Mouse (Mus musculus) erythroid progenitor cell, adult 5-6 weeks (primary cell): ENCODE data around the gene Wdr81. TPM values are rescaled to one million over a fixed set of nuclear protein-coding genes. Genes with fewer than 3 reads are reported as not detected.
"Not testable (repeated sequence)": the region's sequence is repeated elsewhere in the genome, so short reads cannot be mapped to it uniquely, and the experiment has no call there.

ENCODE experiments used
- ATAC-seq: replicated peaks from 2 replicates; pipeline ENCODE4 v1.8.0; 2016; ENCODE audit warnings: moderate number of reproducible peaks, mild to moderate bottlenecking, moderate TSS enrichment, inconsistent platforms; ENCODE audit not compliant: poor library complexity, low FRiP score, severe bottlenecking
- total RNA-seq, 2 experiments: library from RNA; stranded (forward) in 1 of 2; stranded (reverse) in 1 of 2; fragments of 150-400 nt in 1 of 2; fragments of 186-747, 209-891 nt in 1 of 2; gene quantifications; 2 replicates each; pipeline versions ENCODE4 v1.2.3 to v1.2.4; 2015 to 2017; ENCODE audit warnings: low replicate concordance in 2 of 2

The Wdr81 gene
- total RNA-seq, 2 experiments from 2014 or later, result 39.0 to 48.8 TPM

DNA sequence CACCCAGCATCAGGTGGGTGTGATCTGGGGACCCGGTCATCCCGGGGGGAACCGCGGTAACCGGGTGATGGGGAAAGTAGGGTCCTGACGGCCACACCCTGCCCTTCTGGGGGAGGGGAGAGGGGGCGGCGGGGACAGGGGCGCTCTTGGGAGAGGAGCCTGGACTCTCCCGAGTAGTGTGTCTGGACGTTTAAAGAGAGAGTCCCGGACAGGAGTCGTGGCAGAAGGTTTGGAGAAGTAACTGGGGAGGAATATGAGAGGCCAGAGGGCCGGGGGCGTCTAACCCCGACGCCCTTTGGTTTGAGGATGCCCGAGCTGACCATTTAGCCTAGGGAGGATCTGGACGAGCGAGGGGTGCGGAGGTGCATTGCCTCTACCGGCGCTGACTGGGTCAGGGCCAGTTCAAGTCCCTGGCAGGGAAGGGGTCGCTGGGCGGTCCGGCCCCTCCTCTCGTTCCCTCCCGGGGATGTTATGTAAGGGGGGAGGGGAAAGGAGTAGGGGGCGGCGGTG, 7.3 kb upstream of the Wdr81 start:
- ATAC-seq, result no peak

- peak; percentile 78 for ATAC-seq
Measured at GRCm38 (mm10) chr11:75460844-75461742, 6.6 kb upstream of the Wdr81 start, which contains the start of gene Tlcd2. TSS of gene Tlcd2 (plus strand) at chr11:75461715.

DNA sequence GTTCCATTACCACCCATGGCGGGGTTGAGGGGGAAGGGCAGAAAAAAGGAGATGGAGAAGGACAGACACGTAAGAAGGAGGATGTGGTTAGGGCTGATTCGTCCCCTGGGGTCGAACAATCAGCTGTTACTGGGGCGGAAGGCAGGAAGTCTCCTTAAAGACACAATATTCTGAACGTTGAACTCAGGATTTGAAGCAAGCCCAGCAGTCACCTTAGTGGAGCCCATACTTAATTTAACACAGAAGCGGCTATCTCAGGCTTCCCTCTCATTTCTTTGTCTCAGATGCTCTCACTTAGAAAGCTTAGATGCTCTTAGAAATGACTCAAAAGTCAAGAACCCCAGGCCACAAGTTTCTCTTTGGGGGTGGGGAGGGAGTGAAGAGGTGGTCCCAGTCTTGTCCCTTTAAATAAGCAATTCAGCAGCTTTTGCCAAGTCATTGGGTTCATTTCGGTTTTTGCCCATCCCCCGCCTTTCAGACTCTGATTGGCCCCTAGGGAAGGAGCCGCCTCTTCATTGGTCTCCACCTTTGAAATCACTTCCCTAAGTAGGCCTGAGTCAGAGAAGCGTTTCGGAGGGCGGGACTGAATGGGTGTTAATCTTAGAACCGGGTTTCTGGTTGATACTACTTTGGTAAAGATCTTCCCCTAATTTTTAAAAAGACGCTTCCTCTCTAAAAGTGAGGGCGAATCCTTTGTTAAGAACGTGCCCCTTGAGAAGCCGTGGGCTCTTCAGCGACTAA, 5.8 kb upstream of the Wdr81 start:
- ATAC-seq, result peak; percentile 60

DNA sequence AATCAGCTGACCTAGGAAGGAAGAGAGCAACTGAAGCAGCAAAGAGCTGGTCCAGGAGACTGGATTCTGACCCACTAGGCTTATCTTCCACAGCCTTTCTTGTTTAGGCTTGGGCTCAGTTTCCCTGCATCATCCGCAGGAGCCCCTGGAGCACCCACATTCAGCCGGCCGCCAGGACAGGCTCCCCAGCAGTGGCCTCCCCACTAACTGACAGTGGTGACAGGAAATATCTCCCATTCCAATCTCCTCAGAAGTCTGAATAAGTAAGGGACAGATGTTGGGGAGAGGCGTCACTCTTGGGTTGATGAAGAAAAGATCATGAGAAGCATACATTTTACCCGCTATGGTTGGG, 5.2 kb upstream of the Wdr81 start:
- ATAC-seq, result no peak

- no peak for ATAC-seq
Measured at GRCm38 (mm10) chr11:75459141-75459711, 4.7 kb upstream of the Wdr81 start.

DNA sequence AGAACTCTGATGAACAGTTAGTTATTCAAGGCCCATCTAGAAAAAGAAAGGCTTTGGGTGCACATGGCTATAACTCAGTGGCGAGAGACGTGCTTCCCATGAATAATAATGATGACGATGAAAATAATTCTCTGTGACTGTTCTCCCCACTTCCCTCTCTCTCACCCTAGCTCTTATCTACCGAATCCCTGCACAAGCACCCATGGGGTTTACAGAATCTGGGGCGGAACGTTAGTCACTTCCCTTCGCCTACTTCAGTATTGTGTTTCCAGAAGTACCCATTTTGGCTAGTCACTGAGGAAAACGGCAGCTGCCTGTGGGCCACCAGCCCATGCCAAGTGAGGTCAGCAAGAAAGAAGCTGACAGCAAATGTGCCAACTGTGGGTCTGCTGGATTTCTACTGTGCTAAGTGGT, 4.1 kb upstream of the Wdr81 start:
- ATAC-seq, result no peak

- no peak for ATAC-seq
Measured at GRCm38 (mm10) chr11:75458169-75458568, 3.7 kb upstream of the Wdr81 start.

DNA sequence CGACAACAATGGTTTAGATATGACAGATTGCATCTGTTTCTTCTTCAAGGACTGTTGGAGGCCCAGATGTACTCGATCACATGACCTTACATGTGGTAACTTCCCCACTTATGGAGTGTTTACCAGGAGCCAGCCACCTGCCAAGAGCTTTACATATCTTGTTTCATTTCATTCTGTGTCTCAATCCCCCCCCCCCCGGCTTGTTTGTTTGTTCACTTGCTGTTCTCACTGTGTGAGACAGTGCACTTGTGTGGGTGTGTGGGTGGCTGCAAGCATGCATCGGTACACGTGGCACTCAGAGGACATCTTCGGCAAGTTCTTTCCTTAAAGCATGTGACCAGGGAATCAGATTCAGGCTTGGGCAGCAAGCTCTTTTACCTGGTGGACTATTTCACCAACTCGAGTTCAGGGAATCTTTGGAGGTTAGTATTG, 1.9 kb upstream of the Wdr81 start:
- ATAC-seq, result no peak

DNA sequence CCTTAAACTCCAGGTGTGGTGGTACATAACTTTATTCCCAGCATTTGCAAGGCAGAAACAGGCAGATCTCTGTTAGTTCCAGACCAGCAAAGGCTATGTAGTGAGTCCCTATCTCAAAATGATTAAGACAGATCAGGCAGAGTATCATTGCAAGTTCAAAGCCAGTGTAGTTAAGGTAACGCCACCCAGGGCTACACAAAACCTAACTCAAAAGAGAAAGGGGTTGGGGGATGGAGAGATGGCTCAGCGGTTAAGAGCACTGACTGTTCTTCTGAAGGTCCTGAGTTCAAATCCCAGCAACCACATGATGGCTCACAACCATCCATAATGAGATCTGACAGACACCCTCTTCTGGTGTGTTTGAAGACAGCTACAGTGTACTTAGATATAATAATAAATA, 1.5 kb upstream of the Wdr81 start:
- not testable (repeated sequence) for ATAC-seq

DNA sequence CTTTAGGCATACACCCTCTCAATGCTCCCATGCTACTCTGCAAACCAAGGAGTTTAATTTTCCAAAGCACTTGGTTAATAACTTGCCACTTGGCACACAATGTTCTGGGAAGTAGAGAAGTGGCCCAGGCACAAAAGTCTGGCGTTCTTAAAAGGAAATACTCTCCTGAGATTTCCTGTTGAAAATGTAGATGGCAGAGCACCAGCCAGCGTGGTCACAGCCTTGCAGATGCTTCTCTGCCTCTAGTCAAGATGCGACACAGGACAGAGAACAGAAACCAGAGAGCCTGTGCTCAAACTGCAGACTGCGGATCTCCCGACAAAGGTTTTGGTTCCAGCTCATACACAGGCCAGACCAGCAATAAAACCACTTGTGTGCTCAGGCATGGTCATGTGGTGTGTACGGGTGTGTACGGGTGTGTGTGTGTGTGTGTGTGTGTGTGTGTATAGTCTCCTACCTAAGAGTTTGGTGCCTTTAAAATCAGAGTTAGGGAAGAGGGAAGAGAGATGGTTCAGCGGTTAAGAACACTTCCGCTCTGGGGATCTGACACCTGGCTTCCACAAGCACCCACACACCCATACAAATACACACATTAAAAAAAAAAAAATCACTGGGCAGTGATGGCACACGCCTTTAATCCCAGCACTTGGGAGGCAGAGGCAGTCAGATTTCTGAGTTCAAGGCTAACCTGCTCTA, 672 bp upstream of the Wdr81 start:
- no peak for ATAC-seq

- no peak for ATAC-seq
Measured at GRCm38 (mm10) chr11:75452812-75453557, 1.5 kb downstream of the Wdr81 start.

DNA sequence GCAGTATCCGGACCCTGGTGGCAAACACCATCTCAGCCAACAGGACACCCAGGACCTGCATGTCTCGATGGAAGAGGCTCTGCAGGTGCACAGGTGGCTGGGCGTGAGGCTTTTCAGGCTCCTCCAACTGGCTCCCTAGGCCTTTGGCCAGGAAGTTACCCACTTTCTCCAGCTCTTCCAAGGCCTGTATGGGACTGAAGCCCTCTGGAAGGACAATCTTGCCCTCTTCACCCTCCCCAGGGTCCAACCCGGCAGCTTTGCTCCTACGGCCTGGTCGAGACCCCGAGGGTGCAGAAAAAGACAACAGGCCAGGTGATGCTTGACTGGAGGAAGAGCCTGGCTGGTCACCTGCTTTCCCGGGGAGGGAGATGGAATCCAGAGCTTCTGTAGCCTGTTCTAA, 2.4 kb downstream of the Wdr81 start:
- no peak for ATAC-seq

DNA sequence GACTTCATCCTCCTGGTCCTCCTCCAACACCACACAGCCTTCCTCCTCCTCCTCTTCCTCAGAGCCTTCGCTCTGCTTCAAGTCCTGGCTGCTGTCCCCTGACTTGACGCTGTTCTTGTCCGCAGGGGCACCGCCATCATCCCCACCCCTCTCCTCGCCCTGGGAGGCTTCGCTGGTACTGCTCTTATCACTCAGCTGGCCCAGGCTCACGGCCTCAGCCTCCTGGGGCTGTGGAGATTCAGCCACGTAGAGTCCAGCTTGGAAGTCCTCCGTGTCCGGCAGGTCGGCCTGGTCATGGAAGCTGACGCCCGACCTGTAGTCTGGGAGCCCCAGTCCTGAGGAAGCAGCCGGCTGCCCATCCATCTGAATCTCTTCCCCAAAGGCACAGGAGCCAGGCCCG, 3.6 kb downstream of the Wdr81 start:
- ATAC-seq, result peak; percentile 55

- ATAC-seq, result peak; percentile 64
Measured at GRCm38 (mm10) chr11:75450304-75450908, 4.1 kb downstream of the Wdr81 start.

DNA sequence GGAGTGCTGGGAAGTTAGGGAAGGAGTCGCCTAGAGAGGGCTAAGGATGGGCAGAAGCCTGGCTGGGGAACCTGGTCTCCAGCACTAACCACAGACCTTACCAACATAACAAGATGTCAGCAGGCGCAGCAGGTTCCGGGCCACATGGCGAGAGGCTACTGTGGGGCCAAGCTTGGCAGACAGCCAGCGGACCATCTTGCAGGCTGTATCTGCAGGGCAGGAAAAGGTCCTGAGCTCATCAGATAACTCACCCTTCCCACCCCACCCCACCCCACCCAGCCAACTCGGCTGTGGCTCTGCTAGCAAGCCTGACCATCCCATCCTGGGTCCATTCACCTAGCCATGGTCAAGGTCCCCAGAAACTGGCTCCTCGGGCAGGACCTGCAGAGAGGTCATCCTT, 4.8 kb downstream of the Wdr81 start:
- ATAC-seq, result peak; percentile 47

- peak; percentile 36; the same call in 1 of the 2 replicates for ATAC-seq
Measured at GRCm38 (mm10) chr11:75448575-75448974, 5.9 kb downstream of the Wdr81 start.

- ATAC-seq, result no peak
Measured at GRCm38 (mm10) chr11:75443711-75444110, 10.8 kb downstream of the Wdr81 start.

DNA sequence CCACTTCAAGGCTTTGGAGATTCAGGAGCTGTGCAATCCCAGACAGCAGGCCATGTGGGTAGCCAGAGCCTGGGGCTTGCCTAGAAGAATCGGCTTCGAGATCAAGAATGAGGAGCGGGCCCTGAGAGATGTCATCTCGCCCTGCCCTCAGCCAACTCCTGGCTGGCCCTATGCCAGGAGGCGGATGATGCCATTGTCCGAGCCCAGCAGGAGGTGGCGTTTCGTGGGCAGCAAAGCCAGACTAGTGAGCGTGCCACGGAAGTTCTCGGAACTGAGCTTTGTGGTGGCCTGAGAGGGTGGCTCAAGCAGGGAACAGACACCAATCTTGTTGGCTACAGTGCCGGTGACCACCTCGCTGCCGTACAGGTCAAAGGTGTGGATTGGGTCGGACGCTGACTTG, 12.9 kb downstream of the Wdr81 start:
- ATAC-seq, result no peak

DNA sequence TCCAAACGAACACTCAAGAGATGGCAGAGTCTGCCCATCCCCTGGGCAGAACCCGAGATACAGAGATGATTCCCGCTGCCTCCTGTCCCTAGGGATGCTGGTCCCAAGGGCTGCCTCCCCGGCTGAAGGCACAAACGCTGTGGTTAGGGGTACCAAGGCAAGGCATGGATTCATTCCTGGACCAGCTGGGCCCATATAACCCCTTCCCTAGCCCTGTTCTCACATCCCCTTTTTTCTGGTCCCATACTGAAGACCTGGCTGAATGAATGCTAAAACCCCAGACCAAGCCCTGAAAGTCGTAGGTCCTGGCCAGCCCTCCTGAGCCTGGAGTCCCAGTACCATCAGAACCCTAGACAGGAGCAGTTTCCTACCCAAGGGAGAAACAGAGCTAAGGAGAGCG, 13.5 kb downstream of the Wdr81 start:
- no peak for ATAC-seq
